Comparison of ENCODE assay signal across 18 mouse cellular contexts in the genomic region with DNA sequence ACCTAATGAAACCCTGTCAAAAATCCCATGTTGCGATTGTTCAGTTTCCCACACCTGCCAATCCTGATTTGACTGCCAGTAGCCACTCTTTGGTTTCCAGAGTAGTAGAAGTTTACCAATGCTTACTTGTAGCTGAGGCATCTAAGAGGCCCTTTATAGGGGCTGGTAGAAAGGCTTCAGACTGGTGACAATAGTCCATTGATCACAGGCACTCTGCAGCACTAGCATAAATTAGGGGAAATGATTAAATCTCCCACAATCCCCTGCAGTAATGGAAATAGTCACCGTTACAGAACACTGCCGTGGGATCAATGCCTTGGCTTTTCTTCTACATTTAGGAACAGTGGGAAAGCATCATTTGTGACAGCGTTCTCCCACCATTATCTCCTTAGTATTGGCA.
DNase-seq lines count a peak whose midpoint lies in the region; ATAC-seq lines count a peak whose summit lies in the region.
"Had no signal": no experiment of that assay in that cellular context is flagged by ENCODE, and none has a peak within 500 bp of the region (broad histone marks: within the 10 kb centered on the region; RNA-seq: fewer than 3 reads in every experiment).

No protein-coding gene starts in this region.

- H3K9me3 ChIP-seq in forebrain, embryonic 12.5 days, result no peaks in the 10 kb centered on the region
- H3K9me3 ChIP-seq in forebrain, embryonic 14.5 days (replicated peaks; ENCODE audit: control insufficient read depth, low read length), result no peaks in the 10 kb centered on the region
- no peaks in the 10 kb centered on the region for H3K9me3 ChIP-seq in hindbrain, embryonic 14.5 days (ENCODE audit: control insufficient read depth, low read length)
- H3K9me3 ChIP-seq in hindbrain, embryonic 11.5 days (ENCODE audit: control insufficient read depth, low read length), result no peaks in the 10 kb centered on the region
- no peaks in the 10 kb centered on the region for H3K9me3 ChIP-seq in neural tube, embryonic 13.5 days
- H3K9me3 ChIP-seq: embryonic facial prominence, embryonic 13.5 days; forebrain, embryonic 15.5 days; heart, embryonic 13.5 days; hindbrain, embryonic 15.5 days had no signal

- no peak overlapping the region for H3K4me2 ChIP-seq in forebrain, embryonic 12.5 days
- H3K4me2 ChIP-seq in forebrain, embryonic 14.5 days (ENCODE audit: low read length), result no peak overlapping the region
- no peak overlapping the region for H3K4me2 ChIP-seq in hindbrain, embryonic 14.5 days (replicated peaks)
- H3K4me2 ChIP-seq in hindbrain, embryonic 11.5 days (replicated peaks; ENCODE audit: low read depth, low read length), result no peak overlapping the region
- H3K4me2 ChIP-seq in neural tube, embryonic 13.5 days, result no peak overlapping the region
- H3K4me2 ChIP-seq: embryonic facial prominence, embryonic 13.5 days; forebrain, embryonic 15.5 days; heart, embryonic 13.5 days; hindbrain, embryonic 15.5 days had no signal

- H3K9ac ChIP-seq in forebrain, embryonic 12.5 days, result no peak overlapping the region
- no peak overlapping the region for H3K9ac ChIP-seq in forebrain, embryonic 14.5 days (ENCODE audit: low read length)
- H3K9ac ChIP-seq in hindbrain, embryonic 14.5 days, result no peak overlapping the region
- H3K9ac ChIP-seq in hindbrain, embryonic 11.5 days (ENCODE audit: low read depth, low read length), result no peak overlapping the region
- no peak overlapping the region for H3K9ac ChIP-seq in neural tube, embryonic 13.5 days
- H3K9ac ChIP-seq: embryonic facial prominence, embryonic 13.5 days; forebrain, embryonic 15.5 days; heart, embryonic 13.5 days; hindbrain, embryonic 15.5 days had no signal

- peak; percentile 49 for ATAC-seq in forebrain, embryonic 12.5 days (ENCODE audit: low FRiP score)
- no peak for ATAC-seq in forebrain, embryonic 14.5 days
- ATAC-seq in hindbrain, embryonic 14.5 days (ENCODE audit: low FRiP score), result no peak
- no peak for ATAC-seq in hindbrain, embryonic 11.5 days (ENCODE audit: low FRiP score)
- no peak for ATAC-seq in neural tube, embryonic 13.5 days (ENCODE audit: low read depth)
- ATAC-seq: forebrain, embryonic 15.5 days had no signal

- H3K4me1 ChIP-seq in forebrain, embryonic 12.5 days, result peaks cover 20% of the 10 kb centered on the region
- peaks cover 21% of the 10 kb centered on the region for H3K4me1 ChIP-seq in forebrain, embryonic 14.5 days (ENCODE audit: control insufficient read depth, insufficient read depth, low read length)
- peaks cover 10% of the 10 kb centered on the region; the same call in 1 of the 2 replicates for H3K4me1 ChIP-seq in hindbrain, embryonic 14.5 days (replicated peaks; ENCODE audit: control insufficient read depth, insufficient read depth, low read length)
- no peaks in the 10 kb centered on the region for H3K4me1 ChIP-seq in hindbrain, embryonic 11.5 days (replicated peaks; ENCODE audit: control insufficient read depth, insufficient read depth, low read length)
- H3K4me1 ChIP-seq in neural tube, embryonic 13.5 days (replicated peaks), result peaks cover 24% of the 10 kb centered on the region
- H3K4me1 ChIP-seq: embryonic facial prominence, embryonic 13.5 days had no signal

- H3K4me3 ChIP-seq in forebrain, embryonic 12.5 days (replicated peaks), result no peak overlapping the region
- H3K4me3 ChIP-seq in forebrain, embryonic 14.5 days (ENCODE audit: low read depth, low read length), result no peak overlapping the region
- no peak overlapping the region for H3K4me3 ChIP-seq in hindbrain, embryonic 14.5 days (replicated peaks; ENCODE audit: low read length)
- H3K4me3 ChIP-seq in hindbrain, embryonic 11.5 days (ENCODE audit: low read depth, low read length), result no peak overlapping the region
- H3K4me3 ChIP-seq in neural tube, embryonic 13.5 days, result no peak overlapping the region
- H3K4me3 ChIP-seq: embryonic facial prominence, embryonic 13.5 days; forebrain, embryonic 15.5 days; gastrocnemius, adult 2 months; heart, embryonic 13.5 days; hindbrain, embryonic 15.5 days had no signal

- 47% methylated on average over 4 of the region's 4 CpGs for WGBS in forebrain, embryonic 12.5 days
- 17% methylated on average over 4 of the region's 4 CpGs for WGBS in forebrain, embryonic 14.5 days
- WGBS in hindbrain, embryonic 14.5 days, result 50% methylated on average over 4 of the region's 4 CpGs
- 75% methylated on average over 4 of the region's 4 CpGs for WGBS in hindbrain, embryonic 11.5 days
- WGBS in neural tube, embryonic 13.5 days, result 64% methylated on average over 4 of the region's 4 CpGs

- H3K27ac ChIP-seq in forebrain, embryonic 12.5 days, result peak overlapping the region; percentile 27
- H3K27ac ChIP-seq in forebrain, embryonic 14.5 days (ENCODE audit: low read depth, low read length), result no peak overlapping the region
- 0 out of 2 replicates have a peak overlapping the region, but pooled peaks have one; percentile 17 for H3K27ac ChIP-seq in hindbrain, embryonic 14.5 days
- no peak overlapping the region; the same call in 1 of the 2 replicates for H3K27ac ChIP-seq in hindbrain, embryonic 11.5 days (ENCODE audit: low read depth, low read length)
- H3K27ac ChIP-seq in neural tube, embryonic 13.5 days (replicated peaks), result 0 out of 2 replicates have a peak overlapping the region, but pooled peaks have one; percentile 13
- H3K27ac ChIP-seq: embryonic facial prominence, embryonic 13.5 days; forebrain, embryonic 15.5 days; gastrocnemius, adult 2 months; heart, embryonic 13.5 days; hindbrain, embryonic 15.5 days had no signal

- no peak for DNase-seq in forebrain, embryonic 14.5 days (ENCODE audit: low spot score)
- DNase-seq in hindbrain, embryonic 14.5 days (ENCODE audit: low spot score), result no peak
- DNase-seq in hindbrain, embryonic 11.5 days (ENCODE audit: low spot score), result no peak
- no peak for DNase-seq in neural tube, embryonic 10.5 days (ENCODE audit: extremely low spot score, low spot score)
- no peak for DNase-seq in heart, adult 11 months
- DNase-seq: adrenal gland, postnatal 10 days; cerebellum, adult 18-20 months; cerebellum, adult 9-11 months; cerebellum, postnatal 36 days; gastrocnemius, adult 2 months; gastrocnemius, postnatal 25 days; heart, postnatal 36 days had no signal

- H3K36me3 ChIP-seq in forebrain, embryonic 12.5 days (replicated peaks), result peaks cover under 1% of the 10 kb centered on the region
- no peaks in the 10 kb centered on the region; the same call in 1 of the 2 replicates for H3K36me3 ChIP-seq in forebrain, embryonic 14.5 days (ENCODE audit: control insufficient read depth, insufficient read depth, low read length)
- H3K36me3 ChIP-seq in hindbrain, embryonic 14.5 days (replicated peaks; ENCODE audit: control insufficient read depth, insufficient read depth), result no peaks in the 10 kb centered on the region
- H3K36me3 ChIP-seq in hindbrain, embryonic 11.5 days (ENCODE audit: control insufficient read depth, insufficient read depth, low read length), result no peaks in the 10 kb centered on the region
- no peaks in the 10 kb centered on the region for H3K36me3 ChIP-seq in neural tube, embryonic 13.5 days
- H3K36me3 ChIP-seq: embryonic facial prominence, embryonic 13.5 days; forebrain, embryonic 15.5 days; hindbrain, embryonic 15.5 days had no signal

- no peaks in the 10 kb centered on the region for H3K27me3 ChIP-seq in forebrain, embryonic 12.5 days
- H3K27me3 ChIP-seq in forebrain, embryonic 14.5 days (replicated peaks; ENCODE audit: control insufficient read depth, insufficient read depth, low read length), result no peaks in the 10 kb centered on the region
- no peaks in the 10 kb centered on the region for H3K27me3 ChIP-seq in hindbrain, embryonic 14.5 days (ENCODE audit: control insufficient read depth, insufficient read depth, low read length)
- no peaks in the 10 kb centered on the region for H3K27me3 ChIP-seq in hindbrain, embryonic 11.5 days (ENCODE audit: control insufficient read depth, insufficient read depth, low read length)
- H3K27me3 ChIP-seq in neural tube, embryonic 13.5 days, result no peaks in the 10 kb centered on the region
- H3K27me3 ChIP-seq: embryonic facial prominence, embryonic 13.5 days; forebrain, embryonic 15.5 days; heart, embryonic 13.5 days; hindbrain, embryonic 15.5 days had no signal

Comparison
In these comparisons a context has a peak if more than half of its experiments do, and no peak if none do; other contexts are left out.
1. H3K27ac ChIP-seq: peak in forebrain, embryonic 12.5 days (single experiment), hindbrain, embryonic 14.5 days (single experiment) and neural tube, embryonic 13.5 days (single experiment); none in forebrain, embryonic 14.5 days (single experiment) and hindbrain, embryonic 11.5 days (single experiment).